In the genomic region with DNA sequence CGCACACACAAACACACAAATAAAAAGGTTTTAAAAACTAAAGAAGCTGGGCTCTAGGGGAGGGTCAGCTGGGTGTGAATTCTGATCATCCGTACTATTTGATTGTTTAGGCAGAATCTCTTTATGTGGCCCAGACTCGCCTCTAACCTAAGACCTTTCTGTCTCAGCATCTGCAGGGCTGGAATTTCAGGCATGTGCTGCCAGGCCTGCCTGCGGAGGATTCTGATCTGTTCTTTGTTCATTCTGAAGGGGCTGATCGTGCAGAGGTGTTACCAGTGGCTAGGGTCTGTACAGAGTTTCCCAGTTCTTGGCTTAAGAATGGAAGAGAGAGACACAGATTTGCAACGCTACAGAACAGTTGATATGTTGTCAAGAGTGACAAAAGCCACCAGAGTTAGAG, we compare ENCODE assay signal across 21 mouse cellular contexts.
A peak's percentile ranks its signal among the peaks of the same experiment; 100 is the strongest.
DNase-seq lines count a peak whose midpoint lies in the region; ATAC-seq and TF ChIP-seq lines count a peak whose summit lies in the region.
"Had no signal": no experiment of that assay in that cellular context is flagged by ENCODE, and none has a peak within 500 bp of the region (broad histone marks: within the 10 kb centered on the region; RNA-seq: fewer than 3 reads in every experiment).

No protein-coding gene starts in this region.

- 0 out of 2 replicates have a peak overlapping the region, but pooled peaks have one; percentile 60 for H3K27ac ChIP-seq in heart, embryonic 10.5 days
- H3K27ac ChIP-seq in ES-Bruce4 (ENCODE audit: insufficient read depth, low read length): no peak overlapping the region
- no peak overlapping the region for H3K27ac ChIP-seq in embryonic facial prominence, embryonic 11.5 days (replicated peaks; ENCODE audit: low read depth, low read length)
- H3K27ac ChIP-seq in heart, adult 2 months: no peak overlapping the region
- H3K27ac ChIP-seq: hindbrain, embryonic 14.5 days; neural tube, embryonic 15.5 days had no signal

- no peaks in the 10 kb centered on the region for H3K36me3 ChIP-seq in heart, embryonic 10.5 days
- H3K36me3 ChIP-seq in ES-Bruce4 (ENCODE audit: control insufficient read depth, insufficient read depth, low read length, poor library complexity, severe bottlenecking): no peaks in the 10 kb centered on the region
- H3K36me3 ChIP-seq in embryonic facial prominence, embryonic 11.5 days (replicated peaks; ENCODE audit: control insufficient read depth, insufficient read depth, low read depth, low read length): no peaks in the 10 kb centered on the region
- no peaks in the 10 kb centered on the region for H3K36me3 ChIP-seq in heart, adult 2 months (ENCODE audit: control insufficient read depth, insufficient read depth, low read length)
- H3K36me3 ChIP-seq: heart, embryonic 12.5 days; neural tube, embryonic 15.5 days had no signal

- H3K4me3 ChIP-seq in heart, embryonic 10.5 days: no peak overlapping the region
- H3K4me3 ChIP-seq in ES-Bruce4 (ENCODE audit: low read depth, low read length): no peak overlapping the region
- H3K4me3 ChIP-seq in embryonic facial prominence, embryonic 11.5 days (ENCODE audit: low read depth, low read length): no peak overlapping the region
- H3K4me3 ChIP-seq in heart, adult 2 months: no peak overlapping the region
- H3K4me3 ChIP-seq: heart, embryonic 12.5 days; neural tube, embryonic 15.5 days had no signal

- no peaks in the 10 kb centered on the region for H3K27me3 ChIP-seq in heart, embryonic 10.5 days (ENCODE audit: insufficient read depth, poor library complexity, severe bottlenecking)
- H3K27me3 ChIP-seq in ES-Bruce4 (ENCODE audit: control insufficient read depth, insufficient read depth, low read length, poor library complexity, severe bottlenecking): no peaks in the 10 kb centered on the region
- no peaks in the 10 kb centered on the region for H3K27me3 ChIP-seq in embryonic facial prominence, embryonic 11.5 days (ENCODE audit: control insufficient read depth, insufficient read depth, low read length)
- H3K27me3 ChIP-seq in heart, adult 2 months (ENCODE audit: control insufficient read depth, insufficient read depth, low read length): no peaks in the 10 kb centered on the region
- H3K27me3 ChIP-seq: heart, embryonic 12.5 days; neural tube, embryonic 15.5 days had no signal

- no peak for TF ChIP-seq POLR2A in ES-Bruce4 (IDR thresholded peaks at IDR 0.05; ENCODE audit: insufficient read depth, low read length)
- TF ChIP-seq POLR2A in heart, adult 2 months (IDR thresholded peaks at IDR 0.05; ENCODE audit: insufficient read depth, low read depth, low read length): no peak

- intact Hi-C loops in heart, adult 2 months (cut with DNase I): no loop called here

- TF ChIP-seq CTCF in ES-Bruce4 (IDR thresholded peaks at IDR 0.05; ENCODE audit: low read depth, low read length): no peak
- TF ChIP-seq CTCF in heart, adult 2 months (IDR thresholded peaks at IDR 0.05): no peak

- H3K4me1 ChIP-seq in heart, embryonic 10.5 days: peaks cover 47% of the 10 kb centered on the region
- H3K4me1 ChIP-seq in ES-Bruce4 (ENCODE audit: control insufficient read depth, insufficient read depth, low read length): no peaks in the 10 kb centered on the region
- no peaks in the 10 kb centered on the region for H3K4me1 ChIP-seq in embryonic facial prominence, embryonic 11.5 days (ENCODE audit: control insufficient read depth, insufficient read depth, low read length)
- H3K4me1 ChIP-seq in heart, adult 2 months (ENCODE audit: control insufficient read depth, insufficient read depth, low read length): no peaks in the 10 kb centered on the region

- no peak for DNase-seq in heart, embryonic 10.5 days (ENCODE audit: low spot score)
- DNase-seq in heart, adult 18-20 months: no peak
- peak; percentile 92 for DNase-seq in ZHBTc4 (ENCODE audit: low read depth, low spot score)
- DNase-seq in embryonic facial prominence, embryonic 11.5 days (ENCODE audit: low spot score): peak; percentile 58
- no peak for DNase-seq in adrenal gland, postnatal 36 days
- DNase-seq in heart, adult 2 months: no peak
- no peak for DNase-seq in neural tube, embryonic 10.5 days (ENCODE audit: extremely low spot score, low spot score)
- DNase-seq: adrenal gland, postnatal 25 days; cerebellum, postnatal 10 days; heart, postnatal 10 days; kidney, adult 8-10 months; kidney, postnatal 10 days; left cerebral cortex, postnatal 4 days; lung, postnatal 10 days; right cerebral cortex, adult 18-20 months; right cerebral cortex, postnatal 4 days; thymus, postnatal 14 days had no signal

- no peaks in the 10 kb centered on the region for H3K9me3 ChIP-seq in heart, embryonic 10.5 days
- H3K9me3 ChIP-seq in ES-Bruce4 (replicated peaks; ENCODE audit: control insufficient read depth, insufficient read depth, low read length, poor library complexity, severe bottlenecking): no peaks in the 10 kb centered on the region
- H3K9me3 ChIP-seq in embryonic facial prominence, embryonic 11.5 days (replicated peaks; ENCODE audit: control insufficient read depth, low read length): no peaks in the 10 kb centered on the region
- H3K9me3 ChIP-seq: heart, embryonic 12.5 days; neural tube, embryonic 15.5 days had no signal

- no peak for ATAC-seq in embryonic facial prominence, embryonic 11.5 days (replicated peaks; ENCODE audit: insufficient number of reproducible peaks, low FRiP score, low TSS enrichment, low read depth)

- 32% methylated on average over 6 of the region's 6 CpGs for WGBS in heart, embryonic 10.5 days
- WGBS in embryonic facial prominence, embryonic 11.5 days: 21% methylated on average over 6 of the region's 6 CpGs
- WGBS in heart, adult 2 months: 77% methylated on average over 6 of the region's 6 CpGs

- no peaks in the 10 kb centered on the region for H3K79me2 ChIP-seq in heart, adult 2 months (replicated peaks; ENCODE audit: control insufficient read depth, insufficient read depth, low read length)

- no peak overlapping the region for H3K9ac ChIP-seq in ES-Bruce4 (ENCODE audit: low read depth, poor library complexity, severe bottlenecking)
- no peak overlapping the region for H3K9ac ChIP-seq in embryonic facial prominence, embryonic 11.5 days (replicated peaks; ENCODE audit: low read length)
- H3K9ac ChIP-seq in heart, adult 2 months (ENCODE audit: low read depth, low read length): no peak overlapping the region
- H3K9ac ChIP-seq: heart, embryonic 12.5 days; hindbrain, embryonic 14.5 days; neural tube, embryonic 15.5 days had no signal

- 0 out of 2 replicates have a peak, but pooled peaks have one; percentile 23 for TF ChIP-seq EP300 in ES-Bruce4 (IDR thresholded peaks at IDR 0.05; ENCODE audit: insufficient read depth, low read depth, low read length)
- TF ChIP-seq EP300 in heart, adult 2 months (IDR thresholded peaks at IDR 0.05; ENCODE audit: insufficient read depth, low read depth, low read length): no peak

- H3K4me2 ChIP-seq in embryonic facial prominence, embryonic 11.5 days (ENCODE audit: low read depth, low read length): no peak overlapping the region
- H3K4me2 ChIP-seq: heart, embryonic 12.5 days; hindbrain, embryonic 14.5 days; neural tube, embryonic 15.5 days had no signal

Comparison
In these comparisons a context has a peak if more than half of its experiments do, and no peak if none do; other contexts are left out.
1. DNase-seq: peak in ZHBTc4 (single experiment) and embryonic facial prominence, embryonic 11.5 days (single experiment); none in heart, embryonic 10.5 days (single experiment), heart, adult 18-20 months (0 of 2), adrenal gland, postnatal 36 days (0 of 2), heart, adult 2 months (0 of 2) and neural tube, embryonic 10.5 days (single experiment).